Mouse (Mus musculus): ENCODE data around the gene A630095N17Rik. TPM values are rescaled to one million over a fixed set of nuclear protein-coding genes. Genes with fewer than 3 reads are reported as not detected.

The A630095N17Rik gene
- polyA plus RNA-seq, 2 experiments: not detected

GRCm38 (mm10) chr1:75201236-75201635 lies 30.7 kb downstream of the A630095N17Rik start:
- H3K4me1 ChIP-seq (ENCODE audit: control insufficient read depth, insufficient read depth, low read length): no peaks in the 10 kb centered on the region
- no peak overlapping the region for H3K4me3 ChIP-seq (replicated peaks; ENCODE audit: low read length)
- H3K27me3 ChIP-seq (ENCODE audit: control insufficient read depth, insufficient read depth, low read length): no peaks in the 10 kb centered on the region
- H3K27ac ChIP-seq (replicated peaks; ENCODE audit: low read depth, low read length): no peak overlapping the region
- no peak for TF ChIP-seq POLR2A (IDR thresholded peaks at IDR 0.05; ENCODE audit: borderline replicate concordance, extremely low read depth, insufficient read depth, insufficient read length)
- 76% methylated on average over 1 of the region's 1 CpGs for WGBS
- DNase-seq (ENCODE audit: low spot score): no peak
- H3K4me2 ChIP-seq (replicated peaks; ENCODE audit: low read depth, low read length, severe bottlenecking): no peak overlapping the region
- no peak for ATAC-seq (ENCODE audit: low FRiP score, low read depth)
- no peaks in the 10 kb centered on the region for H3K9me3 ChIP-seq (ENCODE audit: control insufficient read depth, low read length)
- H3K9ac ChIP-seq (ENCODE audit: low read depth, low read length, severe bottlenecking): no peak overlapping the region
- peaks cover 41% of the 10 kb centered on the region for H3K36me3 ChIP-seq (ENCODE audit: control insufficient read depth, insufficient read depth, low read length)

GRCm38 (mm10) chr1:75192452-75192851 lies 39.5 kb downstream of the A630095N17Rik start:
- Histone ChIP-seq H3K9ac (ENCODE audit: low read depth, low read length, severe bottlenecking) (peak overlapping the region; percentile 75), H3K9me3 (ENCODE audit: control insufficient read depth, low read length) (no peaks in the 10 kb centered on the region), H3K4me3 (replicated peaks; ENCODE audit: low read length) (peak overlapping the region; percentile 87), H3K27me3 (ENCODE audit: control insufficient read depth, insufficient read depth, low read length) (no peaks in the 10 kb centered on the region), H3K4me2 (replicated peaks; ENCODE audit: low read depth, low read length, severe bottlenecking) (peak overlapping the region; percentile 90), H3K27ac (replicated peaks; ENCODE audit: low read depth, low read length) (peak overlapping the region; percentile 90), H3K36me3 (ENCODE audit: control insufficient read depth, insufficient read depth, low read length) (peaks cover 29% of the 10 kb centered on the region), H3K4me1 (ENCODE audit: control insufficient read depth, insufficient read depth, low read length) (peaks cover 19% of the 10 kb centered on the region)
- WGBS: under 1% methylated on average over 19 of the region's 19 CpGs
- TF ChIP-seq POLR2A (IDR thresholded peaks at IDR 0.05; ENCODE audit: borderline replicate concordance, extremely low read depth, insufficient read depth, insufficient read length): no peak
- ATAC-seq (ENCODE audit: low FRiP score, low read depth): peak; percentile 27; the same call in 1 of the 2 replicates
- peak; percentile 9 for DNase-seq (ENCODE audit: low spot score)

GRCm38 (mm10) chr1:75191622-75192402 lies 40.1 kb downstream of the A630095N17Rik start, which contains the start of the genes Ankzf1 and Atg9a:
Gene Ankzf1 (plus strand): TSS chr1:75192151.
Gene Atg9a (minus strand): TSS chr1:75192196.
- peaks cover 19% of the 10 kb centered on the region for H3K4me1 ChIP-seq (ENCODE audit: control insufficient read depth, insufficient read depth, low read length)
- peak; percentile 51; the same call in 1 of the 2 replicates for TF ChIP-seq POLR2A (IDR thresholded peaks at IDR 0.05; ENCODE audit: borderline replicate concordance, extremely low read depth, insufficient read depth, insufficient read length)
- peak; percentile 99 for ATAC-seq (ENCODE audit: low FRiP score, low read depth)
- H3K4me2 ChIP-seq (replicated peaks; ENCODE audit: low read depth, low read length, severe bottlenecking): peak within 1 kb of the TSS; percentile 90
- WGBS: under 1% methylated on average over 50 of the region's 56 CpGs
- H3K9ac ChIP-seq (ENCODE audit: low read depth, low read length, severe bottlenecking): peak within 1 kb of the TSS; percentile 80
- H3K4me3 ChIP-seq (replicated peaks; ENCODE audit: low read length): peak within 1 kb of the TSS; percentile 87
- no peaks in the 10 kb centered on the region for H3K27me3 ChIP-seq (ENCODE audit: control insufficient read depth, insufficient read depth, low read length)
- peak; percentile 97 for DNase-seq (ENCODE audit: low spot score)
- peaks cover 29% of the 10 kb centered on the region for H3K36me3 ChIP-seq (ENCODE audit: control insufficient read depth, insufficient read depth, low read length)
- H3K27ac ChIP-seq (replicated peaks; ENCODE audit: low read depth, low read length): peak within 1 kb of the TSS; percentile 90
- H3K9me3 ChIP-seq (ENCODE audit: control insufficient read depth, low read length): no peaks in the 10 kb centered on the region

GRCm38 (mm10) chr1:75191258-75191621 lies 40.7 kb downstream of the A630095N17Rik start:
- peaks cover 19% of the 10 kb centered on the region for H3K4me1 ChIP-seq (ENCODE audit: control insufficient read depth, insufficient read depth, low read length)
- ATAC-seq (ENCODE audit: low FRiP score, low read depth): no peak
- TF ChIP-seq POLR2A (IDR thresholded peaks at IDR 0.05; ENCODE audit: borderline replicate concordance, extremely low read depth, insufficient read depth, insufficient read length): no peak
- H3K4me3 ChIP-seq (replicated peaks; ENCODE audit: low read length): peak overlapping the region; percentile 87
- H3K36me3 ChIP-seq (ENCODE audit: control insufficient read depth, insufficient read depth, low read length): peaks cover 29% of the 10 kb centered on the region
- peak overlapping the region; percentile 80 for H3K9ac ChIP-seq (ENCODE audit: low read depth, low read length, severe bottlenecking)
- H3K4me2 ChIP-seq (replicated peaks; ENCODE audit: low read depth, low read length, severe bottlenecking): peak overlapping the region; percentile 90
- H3K27ac ChIP-seq (replicated peaks; ENCODE audit: low read depth, low read length): 0 out of 2 replicates have a peak overlapping the region, but pooled peaks have one; percentile 90
- no peak for DNase-seq (ENCODE audit: low spot score)
- no peaks in the 10 kb centered on the region for H3K27me3 ChIP-seq (ENCODE audit: control insufficient read depth, insufficient read depth, low read length)
- H3K9me3 ChIP-seq (ENCODE audit: control insufficient read depth, low read length): no peaks in the 10 kb centered on the region
- WGBS: 50% methylated on average over 5 of the region's 5 CpGs

GRCm38 (mm10) chr1:75190577-75190976 lies 41.3 kb downstream of the A630095N17Rik start:
- H3K4me3 ChIP-seq (replicated peaks; ENCODE audit: low read length): peak overlapping the region; percentile 87
- H3K36me3 ChIP-seq (ENCODE audit: control insufficient read depth, insufficient read depth, low read length): peaks cover 29% of the 10 kb centered on the region
- peak overlapping the region; percentile 90 for H3K4me2 ChIP-seq (replicated peaks; ENCODE audit: low read depth, low read length, severe bottlenecking)
- peaks cover 19% of the 10 kb centered on the region for H3K4me1 ChIP-seq (ENCODE audit: control insufficient read depth, insufficient read depth, low read length)
- H3K27ac ChIP-seq (replicated peaks; ENCODE audit: low read depth, low read length): no peak overlapping the region
- no peak overlapping the region for H3K9ac ChIP-seq (ENCODE audit: low read depth, low read length, severe bottlenecking)
- 55% methylated on average over 2 of the region's 2 CpGs for WGBS
- no peak for TF ChIP-seq POLR2A (IDR thresholded peaks at IDR 0.05; ENCODE audit: borderline replicate concordance, extremely low read depth, insufficient read depth, insufficient read length)
- DNase-seq (ENCODE audit: low spot score) (no peak), ATAC-seq (ENCODE audit: low FRiP score, low read depth) (no peak)
- H3K9me3 ChIP-seq (ENCODE audit: control insufficient read depth, low read length): no peaks in the 10 kb centered on the region
- H3K27me3 ChIP-seq (ENCODE audit: control insufficient read depth, insufficient read depth, low read length): no peaks in the 10 kb centered on the region

Data from limb, embryonic 14.5 days (tissue).